Mouse (Mus musculus) heart, adult 2 months (tissue): Measurements from ENCODE around the gene Fgf18. TPM values are rescaled to one million over a fixed set of nuclear protein-coding genes. Genes with fewer than 3 reads are reported as not detected.

ENCODE experiments used
- DNase-seq, 2 experiments: peaks; one replicate each; pipeline ENCODE4 v3.0.0; 2021
- H3K27ac ChIP-seq: fragments of 200-600 bp; 2 replicates; pipeline ENCODE4 v1.8.1; 2022
- H3K27me3 ChIP-seq: fragments of 200-500 bp; 2 replicates; pipeline ENCODE4 v1.6.1; 2012; ENCODE audit warnings: mild to moderate bottlenecking, low read length, inconsistent platforms, mixed read lengths; ENCODE audit not compliant: control insufficient read depth, insufficient read depth
- H3K36me3 ChIP-seq: fragments of 200-500 bp; 2 replicates; pipeline ENCODE4 v1.6.1; 2012; ENCODE audit warnings: low read length, inconsistent platforms; ENCODE audit not compliant: control insufficient read depth, insufficient read depth
- H3K4me1 ChIP-seq: fragments of 200-500 bp; 2 replicates; pipeline ENCODE4 v1.6.1; 2011; ENCODE audit warnings: low read length; ENCODE audit not compliant: control insufficient read depth, insufficient read depth
- H3K4me3 ChIP-seq: fragments of 200-600 bp; 2 replicates; pipeline ENCODE4 v1.8.1; 2022
- H3K79me2 ChIP-seq: fragments of 200-500 bp; replicated peaks from 2 replicates; pipeline ENCODE4 v1.6.1; 2012; ENCODE audit warnings: mild to moderate bottlenecking, inconsistent platforms, low read length, moderate library complexity, mixed read lengths; ENCODE audit not compliant: control insufficient read depth, insufficient read depth
- H3K9ac ChIP-seq: fragments of 200-500 bp; 2 replicates; pipeline ENCODE4 v1.6.1; 2012; ENCODE audit warnings: low read depth, mild to moderate bottlenecking, control low read depth, inconsistent platforms, low read length, mixed read lengths
- CTCF ChIP-seq: fragments of 200-600 bp; IDR thresholded peaks from 2 replicates; pipeline ENCODE4 v1.8.1; 2022; ENCODE audit warnings: antibody characterized with exemption, mild to moderate bottlenecking, moderate library complexity
- EP300 ChIP-seq: fragments of 200-500 bp; IDR thresholded peaks from 2 replicates; pipeline ENCODE4 v1.6.1; 2011; ENCODE audit warnings: low read depth, low read length, control low read depth; ENCODE audit not compliant: insufficient read depth
- POLR2A ChIP-seq: fragments of 200-500 bp; IDR thresholded peaks from 2 replicates; pipeline ENCODE4 v1.6.1; 2011; ENCODE audit warnings: mild to moderate bottlenecking, low read depth, low read length, control low read depth; ENCODE audit not compliant: insufficient read depth
- WGBS: fragments of 180-500 bp; shearing (Covaris S2); methylation state at CpG from one replicate; pipeline ENCODE4 v1.1.7; 2018; 5-methylcytosine and 5-hydroxymethylcytosine counted together
- intact Hi-C: fragments of 180-260 bp; cut with DNase I; formaldehyde crosslinking; loops from one replicate; pipeline ENCODE4 v1.15.1; 2025
- polyA plus RNA-seq: library from polyadenylated mRNA; depleted of rRNA; stranded (reverse); fragments of >200 nt; gene quantifications from 2 replicates; pipeline ENCODE4 v1.2.3, GENCODE M21; 2012; rRNA removed
- total RNA-seq, 2 experiments: library from RNA; stranded (reverse); gene quantifications; 2 replicates each; pipeline ENCODE4 v1.2.3; 2021

Fgf18 gene
- total and polyA plus RNA-seq, 3 experiments = 3.3 to 4.1 (median 3.7) TPM

DNA sequence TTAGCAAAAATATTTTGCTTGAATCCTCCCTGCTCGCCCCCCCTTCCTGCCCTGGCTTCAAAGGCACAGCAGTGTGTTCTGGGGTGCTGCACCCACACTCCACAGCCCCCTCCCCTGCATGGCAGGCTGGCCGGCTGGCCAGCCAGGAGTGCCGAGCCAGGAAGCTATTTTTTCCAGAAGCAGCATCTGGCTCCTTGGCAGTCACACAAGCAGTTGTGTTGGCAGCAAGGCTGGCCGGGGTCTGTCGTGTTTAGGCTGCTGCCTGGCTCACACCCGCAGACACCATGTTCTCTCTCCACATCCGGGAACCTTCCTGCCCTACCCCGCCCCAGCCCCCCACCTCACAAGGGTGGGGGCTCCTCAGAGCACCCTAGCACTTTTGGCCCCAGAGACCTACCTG lies 71.9 kb downstream of the Fgf18 start:
- Histone ChIP-seq H3K79me2 (no peaks in the 10 kb centered on the region), H3K27me3 (no peaks in the 10 kb centered on the region), H3K4me1 (peaks cover 5% of the 10 kb centered on the region), H3K27ac (no peak overlapping the region), H3K4me3 (no peak overlapping the region), H3K9ac (no peak overlapping the region), H3K36me3 (no peaks in the 10 kb centered on the region)
- intact Hi-C loops = no loop called here
- DNase-seq = peak; percentile 66 to 78
- 21% methylated on average over 8 of the region's 8 CpGs for WGBS
- TF ChIP-seq POLR2A (no peak), EP300 (no peak), CTCF (no peak)

DNA sequence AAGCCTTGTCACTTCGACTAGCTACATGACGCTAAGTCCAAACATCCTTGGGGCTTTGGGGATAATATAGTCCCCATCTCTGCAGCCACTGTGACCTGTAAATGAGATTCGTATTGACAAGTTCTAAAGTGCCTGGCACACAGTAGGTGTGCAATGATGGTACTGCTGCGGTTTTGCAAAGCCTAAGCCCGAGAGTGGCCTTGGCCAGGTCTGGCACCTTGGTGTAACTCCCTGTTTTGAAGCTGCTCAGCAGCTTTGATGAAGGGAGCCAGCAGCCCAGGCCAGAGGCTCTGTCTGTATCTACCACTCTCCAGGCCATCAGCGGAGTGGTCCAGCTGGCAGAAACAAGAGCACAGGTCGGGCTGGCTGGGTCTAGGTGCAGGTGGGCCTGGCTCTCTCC lies 72.7 kb downstream of the Fgf18 start:
- H3K4me3 ChIP-seq = no peak overlapping the region
- peaks cover 5% of the 10 kb centered on the region for H3K4me1 ChIP-seq
- no peaks in the 10 kb centered on the region for H3K27me3 ChIP-seq
- peak in 1 of 2 experiments; percentile 55 for DNase-seq
- H3K27ac ChIP-seq = no peak overlapping the region
- H3K79me2 ChIP-seq = no peaks in the 10 kb centered on the region
- intact Hi-C loops = no loop called here
- H3K36me3 ChIP-seq = no peaks in the 10 kb centered on the region
- WGBS = 35% methylated on average over 7 of the region's 7 CpGs
- H3K9ac ChIP-seq = no peak overlapping the region
- TF ChIP-seq CTCF = no peak
- no peak for TF ChIP-seq EP300
- no peak for TF ChIP-seq POLR2A

DNA sequence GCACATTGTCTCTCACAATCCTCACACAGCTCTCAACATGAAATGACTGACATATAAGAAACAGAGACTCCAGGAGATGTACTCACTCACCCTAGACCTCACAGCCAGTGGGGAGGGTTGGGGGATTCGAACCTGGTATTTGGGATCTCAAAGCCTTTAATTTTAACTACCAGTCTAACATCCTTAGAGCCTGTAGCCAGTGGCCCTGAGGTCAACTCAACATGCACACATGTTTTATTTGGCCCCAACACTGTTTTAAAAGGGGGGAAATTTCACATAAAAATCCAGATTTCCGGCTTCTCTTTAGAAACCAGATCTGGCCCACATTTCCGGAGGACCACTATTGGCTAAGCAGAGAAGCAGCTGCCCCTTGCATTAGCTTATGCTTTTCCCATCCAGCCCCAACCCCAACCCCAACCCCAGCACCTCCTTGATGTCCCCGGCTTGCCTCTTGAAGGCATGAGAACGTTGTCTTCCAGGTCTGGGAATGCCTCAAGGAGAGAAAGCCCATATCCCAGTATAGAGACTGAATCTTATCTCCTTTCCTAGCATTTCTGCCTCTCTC lies 75.8 kb downstream of the Fgf18 start:
- H3K9ac ChIP-seq = no peak overlapping the region
- DNase-seq = no peak
- intact Hi-C loops = no loop called here
- H3K4me3 ChIP-seq = no peak overlapping the region
- H3K36me3 ChIP-seq = no peaks in the 10 kb centered on the region
- WGBS = 78% methylated on average over 5 of the region's 5 CpGs
- TF ChIP-seq POLR2A (no peak), CTCF (no peak), EP300 (no peak)
- H3K27me3 ChIP-seq = no peaks in the 10 kb centered on the region
- H3K27ac ChIP-seq = no peak overlapping the region
- no peaks in the 10 kb centered on the region for H3K79me2 ChIP-seq
- peaks cover 5% of the 10 kb centered on the region for H3K4me1 ChIP-seq

DNA sequence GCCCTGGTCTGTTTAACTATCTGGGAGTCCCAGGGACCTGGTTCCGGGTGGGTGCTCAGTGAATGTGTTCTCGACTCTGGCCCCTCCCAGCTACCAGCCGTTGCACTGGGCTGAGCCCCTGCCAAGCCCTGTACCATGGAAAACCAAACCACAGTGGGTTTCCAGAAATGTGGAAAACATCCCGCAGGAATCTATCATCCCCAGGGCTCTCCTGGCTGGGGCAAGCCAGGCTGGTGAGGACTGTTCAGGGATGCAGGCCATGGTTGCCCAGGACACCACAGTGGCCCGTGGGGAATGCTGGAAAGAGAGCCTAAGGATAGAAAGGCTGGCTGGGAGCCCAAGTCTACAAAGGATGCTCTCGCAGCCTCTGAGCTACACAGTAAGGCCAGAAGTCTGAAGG lies 76.7 kb downstream of the Fgf18 start:
- DNase-seq = no peak
- H3K27me3 ChIP-seq = no peaks in the 10 kb centered on the region
- H3K9ac ChIP-seq = no peak overlapping the region
- H3K36me3 ChIP-seq = no peaks in the 10 kb centered on the region
- peaks cover 4% of the 10 kb centered on the region for H3K4me1 ChIP-seq
- H3K27ac ChIP-seq = no peak overlapping the region
- H3K4me3 ChIP-seq = no peak overlapping the region
- intact Hi-C loops = no loop called here
- H3K79me2 ChIP-seq = no peaks in the 10 kb centered on the region
- 64% methylated on average over 6 of the region's 6 CpGs for WGBS
- TF ChIP-seq POLR2A (no peak), CTCF (no peak), EP300 (no peak)

Other genes starting within 250 kb of the Fgf18 start
- gene Npm1, start 15.8 kb upstream of the Fgf18 start, total RNA-seq = 100 to 1,000 TPM; 136 to 161 TPM
- 57.6 and 101 TPM in 2 replicates for gene Npm1, start 15.8 kb upstream of the Fgf18 start, polyA plus RNA-seq
- gene Tlx3, start 56.2 kb upstream of the Fgf18 start, total RNA-seq = not detected
- gene Tlx3, start 56.2 kb upstream of the Fgf18 start, polyA plus RNA-seq = not detected in 2 replicates
- not detected for gene Gm12117, start 129.3 kb upstream of the Fgf18 start, total RNA-seq
- not detected in 2 replicates for gene Gm12117, start 129.3 kb upstream of the Fgf18 start, polyA plus RNA-seq